ENCODE assay signal across 26 mouse cellular contexts in genomic region chr10:78315145-78315544, GRCm38 (mm10). TPM values are rescaled to one million over a fixed set of nuclear protein-coding genes. Genes with fewer than 3 reads are reported as not detected.
DNase-seq lines count a peak whose midpoint lies in the region; ATAC-seq and TF ChIP-seq lines count a peak whose summit lies in the region.
"Had no signal": no experiment of that assay in that cellular context is flagged by ENCODE, and none has a peak within 500 bp of the region (broad histone marks: within the 10 kb centered on the region; RNA-seq: fewer than 3 reads in every experiment).

No protein-coding gene starts in this region.

- H3K9me3 ChIP-seq in embryonic facial prominence, embryonic 15.5 days (replicated peaks), result no peaks in the 10 kb centered on the region
- H3K9me3 ChIP-seq in embryonic facial prominence, embryonic 10.5 days, result no peaks in the 10 kb centered on the region
- no peaks in the 10 kb centered on the region for H3K9me3 ChIP-seq in kidney, embryonic 14.5 days (ENCODE audit: control insufficient read depth, low read length)
- no peaks in the 10 kb centered on the region for H3K9me3 ChIP-seq in midbrain, embryonic 12.5 days
- H3K9me3 ChIP-seq in midbrain, postnatal 0 days (ENCODE audit: low read length), result no peaks in the 10 kb centered on the region
- H3K9me3 ChIP-seq in intestine, postnatal 0 days (ENCODE audit: control insufficient read depth), result no peaks in the 10 kb centered on the region
- H3K9me3 ChIP-seq in stomach, postnatal 0 days (ENCODE audit: control insufficient read depth, low read length), result no peaks in the 10 kb centered on the region
- H3K9me3 ChIP-seq: forebrain, embryonic 12.5 days; G1E; hindbrain, embryonic 13.5 days; liver, embryonic 15.5 days; midbrain, embryonic 13.5 days had no signal

- no peak for TF ChIP-seq CTCF in midbrain, postnatal 0 days (IDR thresholded peaks at IDR 0.05)
- TF ChIP-seq CTCF in intestine, postnatal 0 days (IDR thresholded peaks at IDR 0.05; ENCODE audit: low read depth), result peak; percentile 25
- no peak for TF ChIP-seq CTCF in stomach, postnatal 0 days (IDR thresholded peaks at IDR 0.05; ENCODE audit: low read depth)

- no peaks in the 10 kb centered on the region for H3K27me3 ChIP-seq in embryonic facial prominence, embryonic 15.5 days
- H3K27me3 ChIP-seq in embryonic facial prominence, embryonic 10.5 days (replicated peaks; ENCODE audit: low read depth, poor library complexity, severe bottlenecking), result no peaks in the 10 kb centered on the region
- H3K27me3 ChIP-seq in kidney, embryonic 14.5 days (ENCODE audit: control insufficient read depth, insufficient read depth, low read length), result no peaks in the 10 kb centered on the region
- no peaks in the 10 kb centered on the region for H3K27me3 ChIP-seq in midbrain, embryonic 12.5 days
- H3K27me3 ChIP-seq in midbrain, postnatal 0 days (ENCODE audit: insufficient read depth, low read length), result no peaks in the 10 kb centered on the region
- H3K27me3 ChIP-seq in intestine, postnatal 0 days (replicated peaks; ENCODE audit: control insufficient read depth, insufficient read depth, low read length), result no peaks in the 10 kb centered on the region
- no peaks in the 10 kb centered on the region for H3K27me3 ChIP-seq in stomach, postnatal 0 days (ENCODE audit: control insufficient read depth, insufficient read depth, low read length)
- H3K27me3 ChIP-seq: forebrain, embryonic 12.5 days; hindbrain, embryonic 13.5 days; liver, embryonic 15.5 days; midbrain, embryonic 13.5 days; Patski had no signal

- H3K27ac ChIP-seq in embryonic facial prominence, embryonic 15.5 days (replicated peaks), result 0 out of 2 replicates have a peak overlapping the region, but pooled peaks have one; percentile 7
- no peak overlapping the region for H3K27ac ChIP-seq in embryonic facial prominence, embryonic 10.5 days (replicated peaks)
- no peak overlapping the region for H3K27ac ChIP-seq in kidney, embryonic 14.5 days (ENCODE audit: low read depth, low read length)
- H3K27ac ChIP-seq in midbrain, embryonic 12.5 days (replicated peaks), result no peak overlapping the region
- H3K27ac ChIP-seq in midbrain, postnatal 0 days (ENCODE audit: low read depth, low read length), result no peak overlapping the region
- H3K27ac ChIP-seq in intestine, postnatal 0 days (ENCODE audit: low read depth, low read length), result peak overlapping the region; percentile 30
- H3K27ac ChIP-seq in stomach, postnatal 0 days (replicated peaks), result no peak overlapping the region
- H3K27ac ChIP-seq: forebrain, embryonic 12.5 days; hindbrain, embryonic 13.5 days; liver, embryonic 15.5 days; midbrain, embryonic 13.5 days had no signal

- no peak overlapping the region for H3K4me3 ChIP-seq in embryonic facial prominence, embryonic 15.5 days (replicated peaks)
- no peak overlapping the region for H3K4me3 ChIP-seq in embryonic facial prominence, embryonic 10.5 days
- H3K4me3 ChIP-seq in kidney, embryonic 14.5 days (ENCODE audit: low read length), result no peak overlapping the region
- no peak overlapping the region for H3K4me3 ChIP-seq in midbrain, embryonic 12.5 days
- no peak overlapping the region for H3K4me3 ChIP-seq in midbrain, postnatal 0 days (ENCODE audit: low read depth, low read length)
- H3K4me3 ChIP-seq in intestine, postnatal 0 days (ENCODE audit: low read depth, low read length), result no peak overlapping the region
- no peak overlapping the region for H3K4me3 ChIP-seq in stomach, postnatal 0 days (ENCODE audit: low read depth, low read length)
- H3K4me3 ChIP-seq: forebrain, embryonic 12.5 days; hindbrain, embryonic 13.5 days; liver, embryonic 15.5 days; midbrain, embryonic 13.5 days had no signal

- no peak overlapping the region for H3K9ac ChIP-seq in embryonic facial prominence, embryonic 15.5 days
- H3K9ac ChIP-seq in kidney, embryonic 14.5 days (ENCODE audit: low read depth, low read length), result peak overlapping the region; percentile 18; the same call in 1 of the 2 replicates
- 0 out of 2 replicates have a peak overlapping the region, but pooled peaks have one; percentile 6 for H3K9ac ChIP-seq in midbrain, embryonic 12.5 days (replicated peaks)
- no peak overlapping the region for H3K9ac ChIP-seq in midbrain, postnatal 0 days (replicated peaks; ENCODE audit: low read length, poor library complexity, severe bottlenecking)
- H3K9ac ChIP-seq in intestine, postnatal 0 days (ENCODE audit: low read depth, low read length), result peak overlapping the region; percentile 7; the same call in 1 of the 2 replicates
- no peak overlapping the region for H3K9ac ChIP-seq in stomach, postnatal 0 days (ENCODE audit: low read length)
- H3K9ac ChIP-seq: forebrain, embryonic 12.5 days; hindbrain, embryonic 13.5 days; liver, embryonic 15.5 days; lung, embryonic 14.5 days; midbrain, embryonic 13.5 days had no signal

- no peak for DNase-seq in embryonic facial prominence, embryonic 10.5 days (ENCODE audit: low spot score)
- no peak for DNase-seq in kidney, adult 18-20 months
- no peak for DNase-seq in midbrain, postnatal 0 days (ENCODE audit: low spot score)
- no peak for DNase-seq in stomach, postnatal 0 days (ENCODE audit: low spot score)
- DNase-seq: adrenal gland, postnatal 10 days; cerebellum, adult 9-11 months; gastrocnemius, postnatal 14 days; heart, adult 18-20 months; heart, postnatal 4 days; layer of hippocampus, postnatal 36 days; left cerebral cortex, postnatal 4 days; lung, embryonic 14.5 days; lung, postnatal 14 days; thymus, adult 2 months; thymus, postnatal 36 days had no signal

- H3K36me3 ChIP-seq in embryonic facial prominence, embryonic 15.5 days, result peaks cover 10% of the 10 kb centered on the region; the same call in 1 of the 2 replicates
- H3K36me3 ChIP-seq in embryonic facial prominence, embryonic 10.5 days (replicated peaks), result no peaks in the 10 kb centered on the region
- H3K36me3 ChIP-seq in kidney, embryonic 14.5 days (ENCODE audit: control insufficient read depth, insufficient read depth, low read length), result peaks cover 6% of the 10 kb centered on the region; the same call in 1 of the 2 replicates
- 0 out of 2 replicates have a peak, but pooled peaks cover 4% of the 10 kb centered on the region for H3K36me3 ChIP-seq in midbrain, embryonic 12.5 days
- H3K36me3 ChIP-seq in midbrain, postnatal 0 days (ENCODE audit: insufficient read depth, low read length), result peaks cover 12% of the 10 kb centered on the region; the same call in 1 of the 2 replicates
- H3K36me3 ChIP-seq in intestine, postnatal 0 days (ENCODE audit: control insufficient read depth, insufficient read depth), result peaks cover 11% of the 10 kb centered on the region; the same call in 1 of the 2 replicates
- no peaks in the 10 kb centered on the region; the same call in 1 of the 2 replicates for H3K36me3 ChIP-seq in stomach, postnatal 0 days (ENCODE audit: control insufficient read depth, insufficient read depth, low read length)
- H3K36me3 ChIP-seq: forebrain, embryonic 12.5 days; G1E; liver, embryonic 15.5 days had no signal

- no peak for TF ChIP-seq EP300 in stomach, postnatal 0 days (optimal IDR thresholded peaks at IDR 0.05)

- peaks cover 37% of the 10 kb centered on the region for H3K4me1 ChIP-seq in embryonic facial prominence, embryonic 15.5 days
- H3K4me1 ChIP-seq in embryonic facial prominence, embryonic 10.5 days, result peaks cover 12% of the 10 kb centered on the region; the same call in 1 of the 2 replicates
- H3K4me1 ChIP-seq in kidney, embryonic 14.5 days (ENCODE audit: control insufficient read depth, insufficient read depth, low read length), result 0 out of 2 replicates have a peak, but pooled peaks cover 9% of the 10 kb centered on the region
- no peaks in the 10 kb centered on the region for H3K4me1 ChIP-seq in midbrain, embryonic 12.5 days
- H3K4me1 ChIP-seq in midbrain, postnatal 0 days (ENCODE audit: insufficient read depth, low read length), result no peaks in the 10 kb centered on the region
- H3K4me1 ChIP-seq in intestine, postnatal 0 days (replicated peaks; ENCODE audit: control insufficient read depth, insufficient read depth, low read length), result peaks cover 21% of the 10 kb centered on the region
- H3K4me1 ChIP-seq in stomach, postnatal 0 days (replicated peaks; ENCODE audit: control insufficient read depth, insufficient read depth), result peaks cover 8% of the 10 kb centered on the region; the same call in 1 of the 2 replicates
- H3K4me1 ChIP-seq: forebrain, embryonic 12.5 days; liver, embryonic 15.5 days; midbrain, embryonic 13.5 days had no signal

- ATAC-seq in embryonic facial prominence, embryonic 15.5 days (ENCODE audit: insufficient number of reproducible peaks, low FRiP score, low TSS enrichment, low read depth), result no peak
- no peak for ATAC-seq in kidney, embryonic 14.5 days (ENCODE audit: low FRiP score, low TSS enrichment)
- ATAC-seq in midbrain, embryonic 12.5 days (ENCODE audit: low FRiP score, low read depth), result no peak
- no peak for ATAC-seq in midbrain, postnatal 0 days (ENCODE audit: low FRiP score)
- peak; percentile 28; the same call in 1 of the 2 replicates for ATAC-seq in intestine, postnatal 0 days
- ATAC-seq in stomach, postnatal 0 days (ENCODE audit: low FRiP score, low TSS enrichment), result no peak
- ATAC-seq: midbrain, embryonic 13.5 days; Patski had no signal

- H3K4me2 ChIP-seq in embryonic facial prominence, embryonic 15.5 days (replicated peaks), result no peak overlapping the region
- no peak overlapping the region for H3K4me2 ChIP-seq in kidney, embryonic 14.5 days (replicated peaks; ENCODE audit: low read depth, low read length)
- no peak overlapping the region for H3K4me2 ChIP-seq in midbrain, embryonic 12.5 days (replicated peaks)
- H3K4me2 ChIP-seq in midbrain, postnatal 0 days (ENCODE audit: low read depth, low read length, poor library complexity, severe bottlenecking), result no peak overlapping the region
- peak overlapping the region; percentile 30; the same call in 1 of the 2 replicates for H3K4me2 ChIP-seq in intestine, postnatal 0 days (replicated peaks; ENCODE audit: low read depth)
- H3K4me2 ChIP-seq in stomach, postnatal 0 days (replicated peaks; ENCODE audit: low read depth), result no peak overlapping the region
- H3K4me2 ChIP-seq: forebrain, embryonic 12.5 days; heart, embryonic 11.5 days; hindbrain, embryonic 13.5 days; liver, embryonic 15.5 days; lung, embryonic 14.5 days; midbrain, embryonic 13.5 days had no signal

- WGBS in embryonic facial prominence, embryonic 15.5 days, result 75% methylated on average over 1 of the region's 1 CpGs
- WGBS in embryonic facial prominence, embryonic 10.5 days, result 79% methylated on average over 1 of the region's 1 CpGs
- WGBS in kidney, embryonic 14.5 days, result 50% methylated on average over 1 of the region's 1 CpGs
- WGBS in midbrain, embryonic 12.5 days, result 75% methylated on average over 1 of the region's 1 CpGs
- 74% methylated on average over 1 of the region's 1 CpGs for WGBS in midbrain, postnatal 0 days
- 42% methylated on average over 1 of the region's 1 CpGs for WGBS in intestine, postnatal 0 days
- WGBS in stomach, postnatal 0 days, result 65% methylated on average over 1 of the region's 1 CpGs

RNA-seq across cellular contexts. Expression of gene Agpat3, which starts 37.1 kb away (rescaled TPM):
- 99.7 and 105 TPM in 2 replicates for polyA plus RNA-seq in embryonic facial prominence, embryonic 15.5 days (2015; fragmentation: Nextera tagmentation; extraction: Ambion mirVana)
- 32.8 and 39.8 TPM in 2 replicates for polyA plus RNA-seq in embryonic facial prominence, embryonic 10.5 days (2016; fragmentation: Nextera tagmentation; extraction: Ambion mirVana)
- 66.4 and 84.7 TPM in 2 replicates for polyA plus RNA-seq in kidney, embryonic 14.5 days (2014; fragmentation: Nextera tagmentation; extraction: Ambion mirVana)
- 58.2 TPM in 2 replicates for polyA plus RNA-seq in midbrain, embryonic 12.5 days (2016; fragmentation: Nextera tagmentation; extraction: Ambion mirVana)
- total RNA-seq in midbrain, postnatal 0 days (2014; rRNA removed), result 106 and 137 TPM in 2 replicates
- polyA plus RNA-seq in midbrain, postnatal 0 days (2015; fragmentation: Nextera tagmentation; extraction: Ambion mirVana), result 91.7 and 96.8 TPM in 2 replicates
- polyA plus RNA-seq in intestine, postnatal 0 days (2015; fragmentation: Nextera tagmentation; extraction: Ambion mirVana), result 277 and 284 TPM in 2 replicates
- polyA plus RNA-seq in stomach, postnatal 0 days (2015; fragmentation: Nextera tagmentation; extraction: Ambion mirVana), result 69.9 and 71.5 TPM in 2 replicates

Comparison
In these comparisons a context has a peak if more than half of its experiments do, and no peak if none do; other contexts are left out.
1. H3K27ac ChIP-seq: peak in embryonic facial prominence, embryonic 15.5 days (single experiment) and intestine, postnatal 0 days (single experiment); none in embryonic facial prominence, embryonic 10.5 days (single experiment), kidney, embryonic 14.5 days (single experiment), midbrain, embryonic 12.5 days (single experiment), midbrain, postnatal 0 days (single experiment) and stomach, postnatal 0 days (single experiment).
2. H3K9ac ChIP-seq: peak in kidney, embryonic 14.5 days (single experiment), midbrain, embryonic 12.5 days (single experiment) and intestine, postnatal 0 days (single experiment); none in embryonic facial prominence, embryonic 15.5 days (single experiment), midbrain, postnatal 0 days (single experiment) and stomach, postnatal 0 days (single experiment).